Mouse (Mus musculus) lung, adult 2 months (tissue): ENCODE data around the gene Grap.

Experiments used
- CTCF ChIP-seq: fragments of 200-500 bp; IDR thresholded peaks from 2 replicates; pipeline ENCODE4 v1.5.1; 2011; ENCODE audit warnings: mild to moderate bottlenecking, low read length, control low read depth; ENCODE audit not compliant: insufficient read depth
- POLR2A ChIP-seq: fragments of 200-500 bp; IDR thresholded peaks from 2 replicates; pipeline ENCODE4 v1.6.1; 2011; ENCODE audit warnings: low read depth, mild to moderate bottlenecking, control low read depth, low read length, borderline replicate concordance; ENCODE audit errors: extremely low read depth

DNA sequence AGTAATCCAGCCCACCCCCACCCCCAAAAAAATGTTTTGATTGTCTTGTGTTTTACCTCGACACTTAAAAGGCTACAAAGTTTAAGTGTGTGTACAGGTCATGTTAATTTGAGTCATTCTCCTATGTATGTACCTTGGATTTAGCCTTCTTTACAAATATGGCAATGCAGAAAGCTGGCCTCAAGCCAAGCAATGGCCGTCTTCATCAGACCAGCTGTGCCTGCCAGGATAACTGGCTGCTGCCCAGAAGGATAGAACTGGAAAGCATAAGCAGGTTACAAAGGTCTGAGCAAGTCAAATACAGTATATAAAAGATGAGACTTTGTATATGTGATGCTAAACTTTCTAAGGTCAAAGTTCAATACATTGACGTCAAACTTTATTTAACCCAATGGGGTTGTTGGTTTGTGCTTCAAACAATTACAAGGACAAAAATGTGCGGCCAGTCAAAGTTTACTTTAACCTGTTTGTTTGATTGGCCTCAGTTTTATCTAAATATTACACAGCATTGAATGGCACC lies 40.9 kb upstream of the Grap start:
- TF ChIP-seq POLR2A (no peak), CTCF (no peak)
